Mouse (Mus musculus) cerebellum, postnatal 4 days (tissue): ENCODE measurements around the gene Gm20388.

Experiments
- DNase-seq, 2 experiments: peaks; one replicate each; pipeline ENCODE4 v3.0.0; 2022; ENCODE audit warnings: low spot score in 2 of 2, mixed read lengths in 1 of 2

Gm20388 gene

DNA sequence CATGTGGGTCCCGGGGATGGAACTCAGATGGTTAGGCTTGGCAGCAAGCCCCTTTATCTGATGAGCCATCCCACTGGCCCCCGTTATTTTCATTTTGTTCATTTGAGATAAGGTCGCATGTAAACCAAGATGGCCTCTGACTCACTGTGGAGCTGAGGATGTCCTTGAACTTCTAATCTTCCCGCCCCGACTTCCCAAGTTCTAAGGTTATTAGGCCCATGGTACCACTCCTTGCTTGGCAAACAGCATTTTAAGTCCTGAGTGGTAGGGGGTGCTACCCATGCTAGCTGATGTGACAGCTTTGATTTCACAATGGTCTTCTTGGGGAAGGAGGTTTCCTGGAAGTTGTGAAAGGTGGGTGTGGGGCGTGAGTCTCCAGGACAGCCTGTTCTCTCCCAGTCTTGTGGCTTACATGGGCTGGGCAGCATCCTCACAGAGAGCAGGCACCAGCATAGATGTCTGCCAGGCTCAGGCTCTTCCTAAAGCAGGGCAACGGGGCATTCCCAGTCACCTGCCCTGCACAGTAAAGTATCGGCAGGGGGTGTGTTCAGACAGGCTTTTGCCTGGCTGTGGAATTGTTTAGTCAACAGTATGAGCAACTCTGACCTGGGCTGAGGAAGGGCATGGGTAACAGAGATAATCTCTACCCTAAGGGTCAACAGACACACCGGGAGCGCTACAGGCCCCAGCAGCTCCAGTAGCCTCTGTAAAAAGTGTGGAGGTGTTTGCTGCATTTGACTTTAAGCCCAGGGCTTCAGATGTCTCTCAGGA lies 132.1 kb downstream of the Gm20388 start:
- DNase-seq: no peak

GRCm38 (mm10) chr8:120044907-120045306 lies 134.3 kb downstream of the Gm20388 start:
- no peak for DNase-seq

DNA sequence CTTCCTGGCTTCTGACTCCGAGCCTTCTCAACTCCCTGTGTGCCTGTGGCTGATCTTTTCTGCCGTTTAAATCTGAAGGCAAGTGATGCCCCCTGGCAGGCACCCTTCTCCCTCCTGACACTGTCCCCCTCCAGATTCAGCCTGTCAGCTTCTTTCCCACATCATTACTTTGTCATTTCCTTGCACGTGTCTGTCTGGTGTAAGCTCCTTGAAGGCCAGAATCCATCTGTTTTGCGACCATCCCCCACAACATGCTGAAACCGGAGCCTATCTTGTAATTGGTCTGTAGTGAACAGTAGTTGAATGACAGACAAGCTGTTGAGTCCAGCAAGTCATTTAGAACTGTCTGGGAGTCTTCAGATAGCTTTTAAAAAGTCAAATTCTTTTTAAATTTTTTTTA lies 134.8 kb downstream of the Gm20388 start:
- DNase-seq: no peak

DNA sequence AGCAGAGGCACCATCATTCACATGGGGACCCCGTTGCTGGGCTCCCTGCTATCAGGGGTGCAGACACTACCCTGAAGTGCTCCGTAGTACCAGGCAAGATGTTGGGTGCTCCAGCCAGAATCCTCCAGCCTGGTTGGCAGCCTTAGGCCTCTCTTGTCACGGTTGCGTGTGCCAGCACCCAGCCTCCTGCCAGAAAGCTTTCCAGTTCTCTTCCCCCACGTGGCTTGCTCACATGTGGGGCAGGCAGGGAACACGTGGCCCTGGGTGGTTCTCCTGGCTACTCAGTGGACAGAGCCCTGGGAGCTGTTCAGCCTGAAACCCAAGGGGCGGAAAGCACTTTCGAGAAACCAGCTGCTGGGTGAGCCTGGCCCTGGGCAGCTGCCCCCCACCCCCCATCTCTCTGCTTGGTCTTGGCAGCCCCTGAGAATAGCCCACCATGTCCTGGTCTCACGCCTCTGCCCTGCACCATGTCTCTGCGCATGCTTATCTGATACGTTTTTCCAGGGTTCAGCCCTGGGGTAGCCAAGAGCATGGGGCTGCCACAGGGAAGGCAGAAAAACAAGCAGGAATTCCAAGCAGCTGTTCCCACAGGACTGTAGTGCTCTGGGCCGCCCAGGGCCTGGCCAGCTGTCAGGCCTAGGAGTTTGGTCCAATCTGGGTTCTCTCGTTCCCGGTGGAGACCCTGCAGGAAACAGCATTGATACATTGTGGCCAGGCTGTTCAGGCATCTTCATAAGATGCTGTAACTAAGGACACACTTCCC lies 135.8 kb downstream of the Gm20388 start:
- DNase-seq: peak; percentile 57 to 76

GRCm38 (mm10) chr8:120049949-120050348 lies 139.3 kb downstream of the Gm20388 start:
- no peak for DNase-seq

DNA sequence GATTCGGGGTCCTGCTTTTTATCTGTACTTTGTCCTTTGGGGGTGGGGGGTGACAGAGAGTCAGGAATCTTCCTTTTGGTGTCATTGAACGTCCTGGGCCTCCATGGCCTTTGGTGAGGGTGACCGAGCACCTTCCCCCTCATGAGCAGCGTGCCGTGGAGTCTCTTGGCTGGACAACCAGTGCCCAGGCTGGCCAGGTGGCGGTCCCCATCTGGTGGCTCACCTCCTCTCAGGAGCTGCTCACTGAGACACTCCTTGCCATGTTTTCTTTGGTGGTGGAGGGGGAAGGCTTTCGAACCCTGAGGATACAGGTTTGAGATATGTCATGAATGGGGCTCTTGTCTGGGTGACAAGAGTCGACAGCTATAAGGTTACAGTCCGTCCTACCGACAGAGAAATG lies 139.7 kb downstream of the Gm20388 start:
- no peak for DNase-seq

DNA sequence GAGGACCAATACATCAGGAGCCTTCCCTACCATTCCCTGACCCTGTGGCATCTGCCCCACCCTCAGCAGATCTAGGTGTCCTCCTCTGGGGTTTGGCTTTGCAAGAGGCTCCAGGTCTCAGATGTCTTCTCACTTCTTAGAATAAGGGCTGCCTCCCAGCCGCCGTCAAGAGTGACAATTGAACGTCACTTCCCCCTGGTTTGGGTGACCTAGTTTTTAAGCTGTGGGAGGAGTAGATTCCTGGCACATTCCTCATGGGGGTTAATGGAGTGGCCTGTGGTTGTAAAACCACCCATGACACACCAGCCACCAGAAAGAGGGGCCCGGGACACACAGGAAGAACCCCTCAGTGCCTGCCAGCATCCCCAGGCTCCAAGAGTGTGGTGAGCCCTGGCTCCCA lies 140.4 kb downstream of the Gm20388 start:
- no peak for DNase-seq

DNA sequence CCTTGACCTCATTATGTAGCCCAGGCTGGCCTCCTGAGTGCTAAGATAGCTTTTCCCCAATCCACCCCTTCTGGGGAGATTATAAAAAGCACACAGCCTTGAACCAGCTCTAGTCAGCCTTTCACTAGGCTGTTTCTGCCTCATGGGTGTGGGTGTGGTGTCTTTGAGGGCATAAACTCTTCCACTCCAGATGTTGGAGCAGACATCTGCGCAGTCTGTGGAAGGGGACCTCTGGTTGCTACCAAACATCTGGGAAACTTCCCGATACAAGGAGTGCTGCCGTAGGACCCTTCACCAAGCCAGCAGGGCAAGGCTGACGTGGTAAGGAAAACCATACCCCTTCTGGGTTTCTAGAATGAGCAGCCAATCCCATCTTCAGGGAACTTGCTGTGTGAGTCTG lies 141.3 kb downstream of the Gm20388 start:
- no peak for DNase-seq

GRCm38 (mm10) chr8:120052318-120052717 lies 141.7 kb downstream of the Gm20388 start:
- no peak for DNase-seq

DNA sequence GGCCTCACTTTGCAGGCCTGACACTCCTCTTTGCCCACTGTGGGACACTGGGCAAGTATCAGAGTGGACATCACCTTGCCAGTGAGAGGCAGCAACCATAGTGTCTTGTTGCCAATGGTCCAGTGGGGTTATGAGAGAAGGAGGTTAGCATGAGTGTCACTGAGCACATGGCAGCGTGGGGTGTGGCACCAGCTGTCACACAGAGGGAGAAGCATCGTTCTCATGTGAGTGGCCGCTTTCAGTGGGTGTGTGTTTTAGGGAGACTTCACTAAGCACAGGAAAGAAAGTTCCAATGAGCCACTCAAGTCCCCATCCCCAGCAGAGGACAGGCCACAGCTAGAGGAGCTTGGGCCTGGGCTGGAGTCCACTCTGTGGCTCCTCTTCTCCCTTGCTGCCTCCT lies 144.2 kb downstream of the Gm20388 start:
- DNase-seq: no peak

DNA sequence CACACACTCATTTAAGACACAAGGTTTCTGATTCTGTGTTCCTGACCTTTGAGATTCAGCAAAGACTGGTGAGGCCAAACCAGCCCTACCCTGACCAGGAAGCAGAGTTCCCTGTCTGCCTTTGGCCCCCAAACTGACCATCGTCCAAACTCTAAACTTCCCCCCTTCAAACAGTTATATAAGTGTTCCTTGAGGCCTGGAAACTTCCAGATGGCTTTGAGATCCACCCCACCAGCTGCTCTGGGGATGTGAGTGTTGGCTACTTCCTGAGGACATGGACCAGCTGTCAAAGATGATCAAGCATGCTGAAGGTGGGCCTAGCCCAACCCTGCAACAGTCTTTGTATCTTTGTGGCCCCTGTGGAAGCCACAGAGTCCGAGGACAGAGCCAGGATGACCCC lies 146.4 kb downstream of the Gm20388 start:
- DNase-seq: no peak

DNA sequence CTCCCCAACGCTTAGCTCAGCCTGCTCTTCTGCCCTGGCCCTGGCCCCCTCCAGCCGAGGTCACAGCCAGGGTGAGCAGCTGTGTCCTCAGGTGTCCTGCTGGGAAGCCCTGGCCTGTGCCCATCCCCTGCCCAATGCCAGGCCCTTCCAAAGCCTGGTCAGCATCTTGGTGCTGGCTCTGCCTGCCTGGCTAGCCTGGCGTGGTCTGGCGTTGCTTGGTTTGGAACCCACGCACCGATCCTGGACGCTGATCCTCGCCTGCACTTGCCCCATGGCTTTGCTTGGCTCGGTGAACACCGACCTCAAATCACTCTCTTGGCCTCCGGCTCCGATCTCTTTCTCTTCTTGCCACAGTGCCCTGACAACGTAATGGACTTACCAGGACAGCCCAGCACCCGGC lies 152.1 kb downstream of the Gm20388 start:
- DNase-seq: no peak

GRCm38 (mm10) chr8:120063326-120063725 lies 152.7 kb downstream of the Gm20388 start:
- no peak for DNase-seq

GRCm38 (mm10) chr8:120065611-120066010 lies 155.0 kb downstream of the Gm20388 start:
- no peak for DNase-seq

DNA sequence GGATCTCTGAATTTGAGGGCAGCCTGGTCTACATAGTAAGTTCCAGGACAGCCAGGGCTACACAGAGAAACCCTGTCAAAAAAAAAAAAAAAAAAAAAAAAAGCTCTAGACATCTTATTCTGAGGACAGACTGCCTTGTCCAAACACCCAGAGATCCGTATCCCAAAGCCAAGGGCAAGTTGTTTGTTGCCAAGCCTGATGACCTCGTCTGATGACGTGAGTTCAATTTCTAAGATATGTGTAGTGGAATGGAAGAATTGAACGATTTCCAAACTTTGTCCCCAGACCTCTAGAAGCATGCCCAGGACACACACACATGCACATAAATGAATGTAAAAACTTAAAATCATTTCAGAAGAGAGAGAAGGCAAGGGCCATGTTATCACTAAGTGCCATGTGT lies 155.6 kb downstream of the Gm20388 start:
- no peak for DNase-seq

GRCm38 (mm10) chr8:120067936-120068668 lies 157.5 kb downstream of the Gm20388 start:
- DNase-seq: no peak

DNA sequence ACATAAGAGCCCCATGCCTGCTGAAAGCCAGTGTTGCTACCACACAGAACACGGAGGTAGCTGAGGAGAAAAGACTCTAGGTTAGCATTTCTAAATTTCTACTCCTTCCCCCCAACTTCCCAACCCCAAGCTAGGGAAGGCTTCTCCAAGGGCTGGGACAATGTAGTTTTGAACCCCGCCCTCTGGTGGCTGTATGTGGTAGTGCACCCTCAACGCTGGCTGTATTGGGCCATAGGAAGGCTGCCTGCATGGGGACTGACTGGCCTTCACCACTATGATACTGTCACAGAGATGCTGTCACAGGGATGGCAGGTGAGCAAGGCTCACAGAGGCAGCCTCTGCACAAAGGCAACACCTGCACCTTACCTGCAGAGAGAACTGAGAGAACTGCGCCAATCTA lies 161.0 kb downstream of the Gm20388 start:
- DNase-seq: peak; percentile 84 to 91

DNA sequence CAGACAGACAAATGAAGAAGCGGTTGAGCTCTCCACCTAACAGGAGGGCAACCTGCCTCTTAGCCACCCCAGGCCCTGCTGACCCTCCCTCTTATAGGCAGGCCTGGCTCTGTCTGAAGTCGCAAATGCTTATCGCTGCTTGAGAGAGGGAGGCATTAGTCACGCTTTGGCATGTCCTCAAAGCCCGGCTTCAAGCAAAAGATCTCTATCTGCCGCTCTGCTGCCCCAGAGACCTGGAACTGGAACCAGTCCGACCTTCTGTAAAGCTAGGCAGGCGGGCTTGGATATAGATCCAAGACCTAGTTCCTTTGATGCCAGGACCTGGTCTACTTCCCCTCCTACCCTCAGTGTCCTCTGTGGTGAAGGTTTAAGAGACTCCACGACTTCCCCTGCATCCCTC lies 161.6 kb downstream of the Gm20388 start:
- DNase-seq: peak in 1 of 2 experiments; percentile 23

DNA sequence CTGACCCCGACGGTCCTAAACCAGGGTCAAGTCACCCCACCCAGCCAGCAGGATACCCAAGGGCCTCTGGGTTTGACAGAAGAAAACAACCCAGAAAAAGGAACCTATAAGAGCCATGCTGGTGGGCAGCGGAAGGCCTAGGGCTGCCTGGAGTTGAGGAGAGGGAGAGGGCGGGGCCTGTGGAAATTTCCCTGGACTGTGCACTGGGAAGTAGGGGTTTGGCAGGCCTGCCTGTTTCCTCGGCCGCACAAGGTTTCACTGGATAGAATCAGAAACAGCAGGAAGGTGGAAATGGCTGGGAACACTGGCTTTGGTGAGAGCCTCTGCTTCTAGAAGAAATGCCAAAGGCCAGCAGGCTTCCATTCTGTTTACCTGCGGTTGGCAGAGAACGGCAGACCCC lies 162.2 kb downstream of the Gm20388 start:
- DNase-seq: no peak

DNA sequence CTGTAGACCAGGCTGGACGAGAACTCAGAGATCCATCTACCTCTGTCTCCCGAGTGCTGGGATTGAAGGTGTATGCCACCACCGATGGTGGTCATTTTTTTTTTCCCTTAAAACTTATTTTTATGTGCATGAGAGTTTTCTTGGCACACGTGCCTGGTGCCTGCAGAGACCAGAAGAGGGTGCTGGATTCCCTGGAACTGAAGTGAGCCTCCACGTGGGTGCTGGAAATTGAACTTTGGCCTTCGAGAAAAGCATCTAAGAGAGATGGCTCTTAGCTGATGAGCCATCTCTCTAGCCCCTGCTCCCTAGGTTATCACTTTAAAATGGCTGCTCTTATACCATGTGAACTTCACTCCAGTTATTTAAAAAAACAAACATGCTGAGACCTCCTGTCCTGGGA lies 163.9 kb downstream of the Gm20388 start:
- DNase-seq: no peak

DNA sequence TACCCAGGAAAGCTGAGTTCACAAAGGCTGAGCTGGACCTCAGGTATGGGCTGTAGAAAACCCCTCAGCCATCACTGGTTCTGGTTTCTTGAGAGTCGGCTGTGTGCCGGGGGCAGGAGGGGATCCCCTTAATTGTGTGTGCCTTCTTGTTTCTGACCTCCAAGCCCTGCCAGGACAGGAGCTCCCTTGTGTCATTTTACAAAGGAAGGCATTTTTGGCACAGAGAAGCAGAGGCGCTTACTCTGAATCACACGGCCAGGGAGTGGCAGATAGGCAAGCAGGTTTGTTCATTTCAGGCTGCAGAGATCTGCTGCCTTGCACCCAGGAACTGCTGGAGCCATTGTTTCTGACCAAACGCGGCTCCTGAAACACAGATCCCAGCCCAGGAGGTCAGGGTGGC lies 164.7 kb downstream of the Gm20388 start:
- DNase-seq: no peak

- DNase-seq: peak; percentile 68 to 82
Measured at GRCm38 (mm10) chr8:120078080-120078479, 167.4 kb downstream of the Gm20388 start.

DNA sequence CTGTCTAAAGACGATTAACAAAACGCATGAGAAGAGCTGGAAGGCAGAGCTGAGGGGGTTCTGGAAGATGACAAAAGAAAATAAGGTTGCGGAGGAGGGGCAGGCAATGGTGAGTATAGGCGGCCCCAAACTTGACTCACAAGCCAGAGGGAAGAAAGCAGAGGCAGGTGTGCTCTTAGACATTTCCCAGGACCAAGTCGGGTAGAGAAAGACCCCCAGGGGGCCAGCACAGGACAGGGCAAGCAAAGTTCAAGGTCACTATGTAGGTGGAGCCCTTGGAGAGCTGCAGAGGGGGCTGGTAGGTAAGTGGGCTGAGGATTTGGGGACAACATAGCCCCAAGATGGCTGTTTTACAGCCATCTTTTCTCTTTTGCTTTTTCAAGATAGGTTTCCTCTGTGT lies 168.7 kb downstream of the Gm20388 start:
- DNase-seq: no peak
